Mouse (Mus musculus) thymus, adult 2 months (tissue): Measurements from ENCODE around the gene Plekhh1. TPM values are rescaled to one million over a fixed set of nuclear protein-coding genes. Genes with fewer than 3 reads are reported as not detected.

Source experiments
- DNase-seq: peaks from one replicate; pipeline ENCODE4 v3.0.0; 2021
- H3K27ac ChIP-seq: fragments of 200-500 bp; 2 replicates; pipeline ENCODE4 v1.5.1; 2012; ENCODE audit warnings: low read length, control low read depth; ENCODE audit not compliant: control insufficient read depth, insufficient read depth
- H3K27me3 ChIP-seq: fragments of 200-500 bp; 2 replicates; pipeline ENCODE4 v1.6.1; 2012; ENCODE audit warnings: mild to moderate bottlenecking, low read length, moderate library complexity, mixed read lengths; ENCODE audit not compliant: control insufficient read depth, insufficient read depth
- H3K36me3 ChIP-seq: fragments of 200-500 bp; 2 replicates; pipeline ENCODE4 v1.6.1; 2012; ENCODE audit warnings: mild to moderate bottlenecking, low read length, moderate library complexity; ENCODE audit not compliant: control insufficient read depth, insufficient read depth
- H3K4me1 ChIP-seq: fragments of 200-500 bp; replicated peaks from 2 replicates; pipeline ENCODE4 v1.6.1; 2012; ENCODE audit warnings: low read length; ENCODE audit not compliant: control insufficient read depth, insufficient read depth
- H3K4me3 ChIP-seq: fragments of 200-500 bp; 2 replicates; pipeline ENCODE4 v1.5.1; 2012; ENCODE audit warnings: mild to moderate bottlenecking, low read length, control low read depth, moderate library complexity; ENCODE audit not compliant: control insufficient read depth, insufficient read depth
- CTCF ChIP-seq: fragments of 200-500 bp; IDR thresholded peaks from 2 replicates; pipeline ENCODE4 v1.5.1; 2012; ENCODE audit warnings: mild to moderate bottlenecking, control low read depth, low read length, moderate library complexity, borderline replicate concordance; ENCODE audit not compliant: control insufficient read depth, poor library complexity, insufficient read depth; ENCODE audit errors: extremely low read depth
- POLR2A ChIP-seq: fragments of 200-500 bp; IDR thresholded peaks from 2 replicates; pipeline ENCODE4 v1.6.1; 2012; ENCODE audit warnings: mild to moderate bottlenecking, low read length, control low read depth, moderate library complexity; ENCODE audit not compliant: control insufficient read depth, poor library complexity, insufficient read depth; ENCODE audit errors: extremely low read depth
- WGBS: fragments of 180-500 bp; shearing (Covaris S2); methylation state at CpG from one replicate; pipeline ENCODE4 v1.1.7; 2018; 5-methylcytosine and 5-hydroxymethylcytosine counted together
- polyA plus RNA-seq: library from polyadenylated mRNA; depleted of rRNA; stranded (reverse); fragments of >200 nt; gene quantifications from 2 replicates; pipeline ENCODE4 v1.2.3, GENCODE M21; 2012

Plekhh1 gene
- polyA plus RNA-seq, 1 experiment = 0.96 TPM

DNA sequence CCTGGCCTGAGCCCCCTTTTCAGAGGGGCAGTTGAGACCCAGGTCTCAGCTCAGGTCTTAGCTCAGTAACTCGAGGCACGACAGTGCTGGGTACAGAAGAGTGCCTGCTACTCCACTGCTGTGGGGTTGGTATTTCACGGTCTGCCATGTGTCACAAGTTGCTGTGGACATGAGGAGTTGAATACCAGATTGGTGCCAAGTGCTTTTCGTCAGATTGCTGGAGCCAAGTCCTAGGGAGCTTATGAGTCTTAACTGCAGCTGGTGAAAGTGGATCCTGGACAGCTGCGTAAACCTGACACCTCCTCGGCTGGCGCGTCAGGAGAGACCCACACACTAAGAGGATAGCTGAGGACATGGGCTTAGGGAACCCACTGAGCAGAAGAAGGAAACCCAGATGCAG, 15.7 kb downstream of the Plekhh1 start:
- no peaks in the 10 kb centered on the region for H3K4me1 ChIP-seq
- H3K36me3 ChIP-seq = no peaks in the 10 kb centered on the region
- H3K4me3 ChIP-seq = no peak overlapping the region
- no peaks in the 10 kb centered on the region for H3K27me3 ChIP-seq
- TF ChIP-seq CTCF = no peak
- H3K27ac ChIP-seq = no peak overlapping the region
- 88% methylated on average over 8 of the region's 8 CpGs for WGBS
- no peak for DNase-seq

GRCm38 (mm10) chr12:79046171-79046570, 17.2 kb downstream of the Plekhh1 start:
- no peaks in the 10 kb centered on the region for H3K27me3 ChIP-seq
- WGBS = 80% methylated on average over 6 of the region's 6 CpGs
- TF ChIP-seq CTCF = no peak
- no peak for TF ChIP-seq POLR2A

GRCm38 (mm10) chr12:79047203-79047602, 18.2 kb downstream of the Plekhh1 start:
- 93% methylated on average over 7 of the region's 7 CpGs for WGBS
- Histone ChIP-seq H3K4me1 (no peaks in the 10 kb centered on the region), H3K27ac (no peak overlapping the region), H3K27me3 (no peaks in the 10 kb centered on the region), H3K4me3 (no peak overlapping the region), H3K36me3 (no peaks in the 10 kb centered on the region)
- no peak for DNase-seq
- TF ChIP-seq CTCF = no peak
- no peak for TF ChIP-seq POLR2A

More at GRCm38 (mm10) chr12:79046171-79046570, 17.2 kb downstream of the Plekhh1 start:
- Histone ChIP-seq H3K36me3 (no peaks in the 10 kb centered on the region), H3K4me1 (no peaks in the 10 kb centered on the region), H3K4me3 (no peak overlapping the region), H3K27ac (no peak overlapping the region)
- no peak for DNase-seq

- Histone ChIP-seq H3K36me3 (no peaks in the 10 kb centered on the region), H3K27ac (no peak overlapping the region), H3K4me1 (no peaks in the 10 kb centered on the region), H3K4me3 (no peak overlapping the region), H3K27me3 (no peaks in the 10 kb centered on the region)
- WGBS = 97% methylated on average over 1 of the region's 1 CpGs
- TF ChIP-seq CTCF = no peak
- no peak for TF ChIP-seq POLR2A
- no peak for DNase-seq
Measured at GRCm38 (mm10) chr12:79048898-79049297, 19.9 kb downstream of the Plekhh1 start.

- no peaks in the 10 kb centered on the region for H3K4me1 ChIP-seq
- 85% methylated on average over 2 of the region's 2 CpGs for WGBS
- no peaks in the 10 kb centered on the region for H3K27me3 ChIP-seq
- H3K4me3 ChIP-seq = no peak overlapping the region
- no peak for TF ChIP-seq CTCF
- no peak for TF ChIP-seq POLR2A
- no peak for DNase-seq
- no peak overlapping the region for H3K27ac ChIP-seq
- no peaks in the 10 kb centered on the region for H3K36me3 ChIP-seq
Measured at GRCm38 (mm10) chr12:79049807-79050206, 20.8 kb downstream of the Plekhh1 start.

DNA sequence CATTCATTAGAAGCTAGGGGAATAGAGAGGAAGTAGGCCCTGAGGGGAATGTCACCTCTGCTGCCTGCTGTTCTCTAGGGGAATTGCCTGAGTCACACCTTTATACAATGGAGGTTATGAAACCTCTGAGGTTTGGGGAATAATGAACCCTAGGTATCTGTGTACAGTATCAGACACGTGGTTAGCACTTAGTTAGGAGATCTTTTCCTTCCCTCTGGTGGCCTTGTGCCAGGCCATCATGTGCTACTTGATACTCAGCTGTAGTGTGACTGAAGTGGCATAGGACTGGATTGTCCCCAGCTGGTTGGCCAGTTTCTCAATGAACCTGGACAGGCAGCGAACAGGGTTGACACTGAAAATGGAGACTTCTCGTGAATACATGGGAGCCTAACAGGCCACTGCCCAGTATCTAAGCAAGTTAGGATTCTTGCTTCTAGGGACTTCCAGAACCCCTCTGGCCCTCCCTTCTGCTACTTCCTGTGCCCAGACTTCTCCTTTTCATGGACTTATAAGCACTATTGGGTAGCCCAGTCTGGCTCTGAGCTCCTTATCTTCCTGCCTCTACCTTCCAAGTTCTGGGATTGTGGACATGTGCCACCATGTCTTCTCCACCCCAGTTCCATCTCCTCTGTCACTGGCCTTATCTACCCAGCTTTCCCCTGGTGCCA, 21.7 kb downstream of the Plekhh1 start:
- Histone ChIP-seq H3K4me3 (no peak overlapping the region), H3K27ac (no peak overlapping the region), H3K27me3 (no peaks in the 10 kb centered on the region), H3K36me3 (no peaks in the 10 kb centered on the region), H3K4me1 (no peaks in the 10 kb centered on the region)
- WGBS = 49% methylated on average over 3 of the region's 3 CpGs
- DNase-seq = no peak
- TF ChIP-seq CTCF = no peak
- TF ChIP-seq POLR2A = no peak

GRCm38 (mm10) chr12:79052073-79052472, 23.1 kb downstream of the Plekhh1 start:
- Histone ChIP-seq H3K4me3 (no peak overlapping the region), H3K4me1 (no peaks in the 10 kb centered on the region), H3K27me3 (no peaks in the 10 kb centered on the region), H3K36me3 (no peaks in the 10 kb centered on the region), H3K27ac (no peak overlapping the region)
- TF ChIP-seq CTCF = no peak
- TF ChIP-seq POLR2A = no peak
- no peak for DNase-seq
- 97% methylated on average over 2 of the region's 2 CpGs for WGBS
